Mouse (Mus musculus): ENCODE results near the gene Gm42742. TPM values are rescaled to one million over a fixed set of nuclear protein-coding genes. Genes with fewer than 3 reads are reported as not detected.
A peak's percentile ranks its signal among the peaks of the same experiment; 100 is the strongest.

Gm42742 gene
- polyA plus RNA-seq, 1 experiment = 103 TPM

GRCm38 (mm10) chr7:126988816-126989215 is 32.1 kb downstream of the Gm42742 start:
- no peak overlapping the region for H3K27ac ChIP-seq (ENCODE audit: control insufficient read depth, insufficient read depth, low read length)
- WGBS = 71% methylated on average over 8 of the region's 8 CpGs
- H3K27me3 ChIP-seq (ENCODE audit: control insufficient read depth, insufficient read depth, low read length) = no peaks in the 10 kb centered on the region
- no peak for DNase-seq
- no peak for TF ChIP-seq CTCF (IDR thresholded peaks at IDR 0.05; ENCODE audit: borderline replicate concordance, control insufficient read depth, extremely low read depth, insufficient read depth, low read length, poor library complexity)
- H3K36me3 ChIP-seq (ENCODE audit: control insufficient read depth, insufficient read depth, low read length) = no peaks in the 10 kb centered on the region
- H3K4me1 ChIP-seq (replicated peaks; ENCODE audit: control insufficient read depth, insufficient read depth, low read length) = peaks cover 7% of the 10 kb centered on the region
- no peak overlapping the region for H3K4me3 ChIP-seq (ENCODE audit: control insufficient read depth, insufficient read depth, low read length)

- peak; percentile 57 for DNase-seq
- WGBS = 53% methylated on average over 9 of the region's 9 CpGs
- Histone ChIP-seq H3K4me3 (ENCODE audit: control insufficient read depth, insufficient read depth, low read length) (no peak overlapping the region), H3K27me3 (ENCODE audit: control insufficient read depth, insufficient read depth, low read length) (no peaks in the 10 kb centered on the region), H3K27ac (ENCODE audit: control insufficient read depth, insufficient read depth, low read length) (no peak overlapping the region), H3K36me3 (ENCODE audit: control insufficient read depth, insufficient read depth, low read length) (no peaks in the 10 kb centered on the region), H3K4me1 (replicated peaks; ENCODE audit: control insufficient read depth, insufficient read depth, low read length) (peaks cover 7% of the 10 kb centered on the region)
- TF ChIP-seq POLR2A (IDR thresholded peaks at IDR 0.05; ENCODE audit: control insufficient read depth, extremely low read depth, insufficient read depth, low read length, poor library complexity) (no peak), CTCF (IDR thresholded peaks at IDR 0.05; ENCODE audit: borderline replicate concordance, control insufficient read depth, extremely low read depth, insufficient read depth, low read length, poor library complexity) (peak; percentile 83; the same call in 1 of the 2 replicates)
These were observed 34.6 kb downstream of the Gm42742 start for GRCm38 (mm10) chr7:126986319-126986718.

GRCm38 (mm10) chr7:126984667-126985444 is 36.0 kb downstream of the Gm42742 start:
- WGBS = 84% methylated on average over 10 of the region's 10 CpGs
- H3K27me3 ChIP-seq (ENCODE audit: control insufficient read depth, insufficient read depth, low read length) = no peaks in the 10 kb centered on the region
- H3K27ac ChIP-seq (ENCODE audit: control insufficient read depth, insufficient read depth, low read length) = no peak overlapping the region
- H3K4me3 ChIP-seq (ENCODE audit: control insufficient read depth, insufficient read depth, low read length) = no peak overlapping the region
- DNase-seq = no peak
- H3K4me1 ChIP-seq (replicated peaks; ENCODE audit: control insufficient read depth, insufficient read depth, low read length) = peaks cover 7% of the 10 kb centered on the region
- TF ChIP-seq POLR2A (IDR thresholded peaks at IDR 0.05; ENCODE audit: control insufficient read depth, extremely low read depth, insufficient read depth, low read length, poor library complexity) (no peak), CTCF (IDR thresholded peaks at IDR 0.05; ENCODE audit: borderline replicate concordance, control insufficient read depth, extremely low read depth, insufficient read depth, low read length, poor library complexity) (no peak)
- H3K36me3 ChIP-seq (ENCODE audit: control insufficient read depth, insufficient read depth, low read length) = peaks cover 7% of the 10 kb centered on the region

- H3K4me3 ChIP-seq (ENCODE audit: control insufficient read depth, insufficient read depth, low read length) = no peak overlapping the region
- H3K4me1 ChIP-seq (replicated peaks; ENCODE audit: control insufficient read depth, insufficient read depth, low read length) = peaks cover 13% of the 10 kb centered on the region
- H3K27me3 ChIP-seq (ENCODE audit: control insufficient read depth, insufficient read depth, low read length) = no peaks in the 10 kb centered on the region
- H3K27ac ChIP-seq (ENCODE audit: control insufficient read depth, insufficient read depth, low read length) = no peak overlapping the region
- WGBS = 91% methylated on average over 7 of the region's 7 CpGs
- no peak for TF ChIP-seq CTCF (IDR thresholded peaks at IDR 0.05; ENCODE audit: borderline replicate concordance, control insufficient read depth, extremely low read depth, insufficient read depth, low read length, poor library complexity)
- TF ChIP-seq POLR2A (IDR thresholded peaks at IDR 0.05; ENCODE audit: control insufficient read depth, extremely low read depth, insufficient read depth, low read length, poor library complexity) = no peak
- no peak for DNase-seq
- peaks cover 20% of the 10 kb centered on the region for H3K36me3 ChIP-seq (ENCODE audit: control insufficient read depth, insufficient read depth, low read length)
These were observed 37.8 kb downstream of the Gm42742 start for GRCm38 (mm10) chr7:126983113-126983512.

GRCm38 (mm10) chr7:126982054-126982453 is 38.8 kb downstream of the Gm42742 start:
- WGBS = 90% methylated on average over 4 of the region's 4 CpGs
- Histone ChIP-seq H3K4me1 (replicated peaks; ENCODE audit: control insufficient read depth, insufficient read depth, low read length) (peaks cover 16% of the 10 kb centered on the region), H3K27me3 (ENCODE audit: control insufficient read depth, insufficient read depth, low read length) (no peaks in the 10 kb centered on the region), H3K4me3 (ENCODE audit: control insufficient read depth, insufficient read depth, low read length) (no peak overlapping the region), H3K27ac (ENCODE audit: control insufficient read depth, insufficient read depth, low read length) (no peak overlapping the region), H3K36me3 (ENCODE audit: control insufficient read depth, insufficient read depth, low read length) (peaks cover 23% of the 10 kb centered on the region)
- TF ChIP-seq POLR2A (IDR thresholded peaks at IDR 0.05; ENCODE audit: control insufficient read depth, extremely low read depth, insufficient read depth, low read length, poor library complexity) (no peak), CTCF (IDR thresholded peaks at IDR 0.05; ENCODE audit: borderline replicate concordance, control insufficient read depth, extremely low read depth, insufficient read depth, low read length, poor library complexity) (no peak)
- DNase-seq = no peak

- Histone ChIP-seq H3K4me3 (ENCODE audit: control insufficient read depth, insufficient read depth, low read length) (no peak overlapping the region), H3K36me3 (ENCODE audit: control insufficient read depth, insufficient read depth, low read length) (peaks cover 23% of the 10 kb centered on the region)
- TF ChIP-seq CTCF (IDR thresholded peaks at IDR 0.05; ENCODE audit: borderline replicate concordance, control insufficient read depth, extremely low read depth, insufficient read depth, low read length, poor library complexity) (no peak), POLR2A (IDR thresholded peaks at IDR 0.05; ENCODE audit: control insufficient read depth, extremely low read depth, insufficient read depth, low read length, poor library complexity) (no peak)
These were observed 39.3 kb downstream of the Gm42742 start for GRCm38 (mm10) chr7:126981601-126982000.

More at GRCm38 (mm10) chr7:126981601-126982000, 39.3 kb downstream of the Gm42742 start:
- DNase-seq = no peak
- Histone ChIP-seq H3K27ac (ENCODE audit: control insufficient read depth, insufficient read depth, low read length) (no peak overlapping the region), H3K27me3 (ENCODE audit: control insufficient read depth, insufficient read depth, low read length) (no peaks in the 10 kb centered on the region), H3K4me1 (replicated peaks; ENCODE audit: control insufficient read depth, insufficient read depth, low read length) (peaks cover 20% of the 10 kb centered on the region)
- 98% methylated on average over 2 of the region's 2 CpGs for WGBS

Data from thymus, adult 2 months (tissue).